Mouse (Mus musculus): ENCODE data around the gene Spint2. TPM values are rescaled to one million over a fixed set of nuclear protein-coding genes. Genes with fewer than 3 reads are reported as not detected.

The Spint2 gene
- total and polyA plus RNA-seq, 2 experiments from 2014 or later: 36.7 to 127 TPM

GRCm38 (mm10) chr7:29303738-29304462 is 22.2 kb upstream of the Spint2 start, which contains the start of gene Dpf1:
Dpf1 (plus strand) TSS chr7:29303951.
- H3K9me3 ChIP-seq (ENCODE audit: low read length): no peaks in the 10 kb centered on the region
- peak within 1 kb of the TSS; percentile 79 for H3K4me3 ChIP-seq (ENCODE audit: low read depth, low read length)
- peak; percentile 44 for TF ChIP-seq CTCF (IDR thresholded peaks at IDR 0.05; ENCODE audit: low read depth)
- ATAC-seq: peak; percentile 92
- no peaks in the 10 kb centered on the region for H3K27me3 ChIP-seq (ENCODE audit: insufficient read depth, low read length)
- DNase-seq: peak; percentile 98
- WGBS: under 1% methylated on average over 65 of the region's 67 CpGs
- peak within 1 kb of the TSS; percentile 95 for H3K4me2 ChIP-seq (ENCODE audit: low read depth)
- peaks cover 16% of the 10 kb centered on the region for H3K4me1 ChIP-seq (ENCODE audit: insufficient read depth)
- no peaks in the 10 kb centered on the region for H3K36me3 ChIP-seq (ENCODE audit: insufficient read depth)
- H3K9ac ChIP-seq: peak within 1 kb of the TSS; percentile 78
- peak within 1 kb of the TSS; percentile 86 for H3K27ac ChIP-seq (ENCODE audit: low read depth, low read length)

GRCm38 (mm10) chr7:29302641-29303040 is 20.9 kb upstream of the Spint2 start:
- peaks cover 16% of the 10 kb centered on the region for H3K4me1 ChIP-seq (ENCODE audit: insufficient read depth)
- H3K27me3 ChIP-seq (ENCODE audit: insufficient read depth, low read length): no peaks in the 10 kb centered on the region
- no peaks in the 10 kb centered on the region for H3K36me3 ChIP-seq (ENCODE audit: insufficient read depth)
- ATAC-seq: no peak
- no peak for DNase-seq
- H3K9ac ChIP-seq: no peak overlapping the region
- no peak overlapping the region for H3K27ac ChIP-seq (ENCODE audit: low read depth, low read length)
- no peak overlapping the region for H3K4me3 ChIP-seq (ENCODE audit: low read depth, low read length)
- no peak for TF ChIP-seq CTCF (IDR thresholded peaks at IDR 0.05; ENCODE audit: low read depth)
- no peaks in the 10 kb centered on the region for H3K9me3 ChIP-seq (ENCODE audit: low read length)
- 61% methylated on average over 7 of the region's 7 CpGs for WGBS
- H3K4me2 ChIP-seq (ENCODE audit: low read depth): no peak overlapping the region

GRCm38 (mm10) chr7:29301127-29301566 is 19.4 kb upstream of the Spint2 start:
- ATAC-seq: no peak
- Histone ChIP-seq H3K27ac (ENCODE audit: low read depth, low read length) (peak overlapping the region; percentile 45), H3K4me3 (ENCODE audit: low read depth, low read length) (no peak overlapping the region), H3K4me1 (ENCODE audit: insufficient read depth) (peaks cover 7% of the 10 kb centered on the region), H3K4me2 (ENCODE audit: low read depth) (peak overlapping the region; percentile 38), H3K27me3 (ENCODE audit: insufficient read depth, low read length) (no peaks in the 10 kb centered on the region), H3K36me3 (ENCODE audit: insufficient read depth) (no peaks in the 10 kb centered on the region), H3K9ac (no peak overlapping the region), H3K9me3 (ENCODE audit: low read length) (no peaks in the 10 kb centered on the region)
- TF ChIP-seq CTCF (IDR thresholded peaks at IDR 0.05; ENCODE audit: low read depth): peak; percentile 72; the same call in 1 of the 2 replicates
- peak; percentile 87 for DNase-seq
- 2% methylated on average over 7 of the region's 7 CpGs for WGBS

- peak; percentile 48; the same call in 1 of the 2 replicates for ATAC-seq
- H3K4me3 ChIP-seq (ENCODE audit: low read depth, low read length): no peak overlapping the region
- no peaks in the 10 kb centered on the region for H3K27me3 ChIP-seq (ENCODE audit: insufficient read depth, low read length)
- 0 out of 2 replicates have a peak, but pooled peaks cover 5% of the 10 kb centered on the region for H3K4me1 ChIP-seq (ENCODE audit: insufficient read depth)
- TF ChIP-seq CTCF (IDR thresholded peaks at IDR 0.05; ENCODE audit: low read depth): peak; percentile 88
- peak; percentile 80 for DNase-seq
- no peaks in the 10 kb centered on the region for H3K36me3 ChIP-seq (ENCODE audit: insufficient read depth)
- H3K4me2 ChIP-seq (ENCODE audit: low read depth): no peak overlapping the region
- no peak overlapping the region for H3K9ac ChIP-seq
- WGBS: 9% methylated on average over 10 of the region's 10 CpGs
- no peak overlapping the region for H3K27ac ChIP-seq (ENCODE audit: low read depth, low read length)
- no peaks in the 10 kb centered on the region for H3K9me3 ChIP-seq (ENCODE audit: low read length)
These were observed 15.3 kb upstream of the Spint2 start for GRCm38 (mm10) chr7:29296998-29297397.

GRCm38 (mm10) chr7:29295861-29296647 is 14.3 kb upstream of the Spint2 start:
- H3K4me1 ChIP-seq (ENCODE audit: insufficient read depth): 0 out of 2 replicates have a peak, but pooled peaks cover 5% of the 10 kb centered on the region
- DNase-seq: no peak
- no peak overlapping the region for H3K4me3 ChIP-seq (ENCODE audit: low read depth, low read length)
- 85% methylated on average over 24 of the region's 24 CpGs for WGBS
- H3K36me3 ChIP-seq (ENCODE audit: insufficient read depth): no peaks in the 10 kb centered on the region
- H3K27ac ChIP-seq (ENCODE audit: low read depth, low read length): no peak overlapping the region
- no peak for ATAC-seq
- no peak for TF ChIP-seq CTCF (IDR thresholded peaks at IDR 0.05; ENCODE audit: low read depth)
- no peaks in the 10 kb centered on the region for H3K9me3 ChIP-seq (ENCODE audit: low read length)
- H3K4me2 ChIP-seq (ENCODE audit: low read depth): no peak overlapping the region
- no peak overlapping the region for H3K9ac ChIP-seq
- H3K27me3 ChIP-seq (ENCODE audit: insufficient read depth, low read length): no peaks in the 10 kb centered on the region

- Histone ChIP-seq H3K9ac (no peak overlapping the region), H3K27ac (ENCODE audit: low read depth, low read length) (no peak overlapping the region), H3K4me3 (ENCODE audit: low read depth, low read length) (no peak overlapping the region), H3K4me1 (ENCODE audit: insufficient read depth) (0 out of 2 replicates have a peak, but pooled peaks cover 5% of the 10 kb centered on the region), H3K27me3 (ENCODE audit: insufficient read depth, low read length) (no peaks in the 10 kb centered on the region), H3K36me3 (ENCODE audit: insufficient read depth) (no peaks in the 10 kb centered on the region), H3K9me3 (ENCODE audit: low read length) (no peaks in the 10 kb centered on the region), H3K4me2 (ENCODE audit: low read depth) (no peak overlapping the region)
- 69% methylated on average over 13 of the region's 13 CpGs for WGBS
- DNase-seq: no peak
- no peak for ATAC-seq
- no peak for TF ChIP-seq CTCF (IDR thresholded peaks at IDR 0.05; ENCODE audit: low read depth)
These were observed 12.5 kb upstream of the Spint2 start for GRCm38 (mm10) chr7:29294111-29294761.

Data from forebrain, postnatal 0 days (tissue).